Mouse (Mus musculus) liver, adult 2 months (tissue): ENCODE data around the gene Vmn1r45.
"Not testable (repeated sequence)": the region's sequence is repeated elsewhere in the genome, so short reads cannot be mapped to it uniquely, and the experiment has no call there.

Experiments
- CTCF ChIP-seq: fragments of 200-500 bp; IDR thresholded peaks from 2 replicates; pipeline ENCODE4 v1.5.1; 2011; ENCODE audit warnings: low read depth, low read length, control low read depth
- POLR2A ChIP-seq: fragments of 200-500 bp; IDR thresholded peaks from 2 replicates; pipeline ENCODE4 v1.6.1; 2011; ENCODE audit warnings: low read length, control low read depth; ENCODE audit not compliant: insufficient read depth; ENCODE audit errors: extremely low read depth

GRCm38 (mm10) chr6:89940498-89940897 lies at the start of gene Vmn1r45:
- not testable (repeated sequence) for TF ChIP-seq POLR2A, CTCF
